ENCODE assay signal across 17 mouse cellular contexts in the genomic region with DNA sequence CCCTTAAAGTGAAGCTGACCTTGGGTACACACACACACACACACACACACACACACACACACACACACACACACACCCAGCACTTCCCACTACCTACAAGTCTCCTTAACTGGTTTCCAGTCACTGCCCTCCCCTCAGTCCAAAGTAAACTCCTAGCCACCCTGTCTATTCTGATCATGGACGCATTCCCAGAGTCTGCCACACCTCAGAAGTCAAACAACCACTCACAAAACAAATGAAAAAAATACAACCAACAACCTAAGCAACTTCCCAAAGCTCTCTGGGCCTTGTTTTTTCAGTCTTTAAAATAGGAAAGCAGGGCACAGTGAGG.
"Had no signal": no experiment of that assay in that cellular context is flagged by ENCODE, and none has a peak within 500 bp of the region (broad histone marks: within the 10 kb centered on the region; RNA-seq: fewer than 3 reads in every experiment).

No protein-coding gene starts in this region.

- H3K9me3 ChIP-seq: kidney, embryonic 15.5 days; limb, embryonic 12.5 days; limb, embryonic 15.5 days; midbrain, embryonic 12.5 days; neural tube, embryonic 13.5 days; stomach, embryonic 15.5 days had no signal

- H3K27me3 ChIP-seq: kidney, embryonic 15.5 days; limb, embryonic 12.5 days; limb, embryonic 15.5 days; midbrain, embryonic 12.5 days; neural tube, embryonic 13.5 days; stomach, embryonic 15.5 days had no signal

- H3K27ac ChIP-seq: kidney, embryonic 15.5 days; limb, embryonic 12.5 days; limb, embryonic 15.5 days; midbrain, embryonic 12.5 days; neural tube, embryonic 13.5 days; stomach, embryonic 15.5 days had no signal

- H3K36me3 ChIP-seq: kidney, embryonic 15.5 days; limb, embryonic 12.5 days; limb, embryonic 15.5 days; midbrain, embryonic 12.5 days; neural tube, embryonic 13.5 days; stomach, embryonic 15.5 days had no signal

- H3K9ac ChIP-seq: kidney, embryonic 15.5 days; limb, embryonic 12.5 days; limb, embryonic 15.5 days; midbrain, embryonic 12.5 days; neural tube, embryonic 13.5 days; stomach, embryonic 15.5 days had no signal

- H3K4me3 ChIP-seq: kidney, embryonic 15.5 days; limb, embryonic 12.5 days; limb, embryonic 15.5 days; midbrain, embryonic 12.5 days; myocyte; neural tube, embryonic 13.5 days; stomach, embryonic 15.5 days had no signal

- DNase-seq: kidney, adult 8-10 months; kidney, postnatal 10 days; kidney, postnatal 4 days; left cerebral cortex, postnatal 4 days; retina, postnatal 1 day; right cerebral cortex, postnatal 25 days; spleen, adult 18-20 months; thymus, adult 18-20 months; thymus, postnatal 36 days had no signal

- H3K4me2 ChIP-seq: kidney, embryonic 15.5 days; limb, embryonic 12.5 days; limb, embryonic 15.5 days; midbrain, embryonic 12.5 days; neural tube, embryonic 13.5 days; stomach, embryonic 15.5 days had no signal

- H3K4me1 ChIP-seq: midbrain, embryonic 12.5 days; neural tube, embryonic 13.5 days; stomach, embryonic 15.5 days had no signal

- ATAC-seq: midbrain, embryonic 16.5 days had no signal
